Mouse (Mus musculus): ENCODE measurements around the gene Gm10309.

GRCm38 (mm10) chr17:86487450-86487849 lies 17.6 kb downstream of the Gm10309 start:
- no peak for TF ChIP-seq POLR2A (IDR thresholded peaks at IDR 0.05; ENCODE audit: low read depth, low read length)
- no peak for TF ChIP-seq CTCF (IDR thresholded peaks at IDR 0.05; ENCODE audit: extremely low read depth, insufficient read length, insufficient replicate concordance, low read depth, low read length)

Data from small intestine, adult 2 months (tissue).